Mouse (Mus musculus) liver, embryonic 14.5 days (tissue): ENCODE results near the gene Filip1l.

Source experiments
- CTCF ChIP-seq: IDR thresholded peaks from 2 replicates; pipeline ENCODE4 v1.5.1; 2016; ENCODE audit warnings: antibody characterized with exemption, low read depth, control low read depth
- EP300 ChIP-seq: IDR thresholded peaks from 2 replicates; pipeline ENCODE4 v1.6.1; 2016; ENCODE audit warnings: antibody characterized with exemption, low read depth

GRCm38 (mm10) chr16:57478451-57478850, 125.6 kb downstream of the Filip1l start:
- TF ChIP-seq CTCF (no peak), EP300 (no peak)
